Mouse (Mus musculus) kidney, postnatal 14 days (tissue): ENCODE results near the gene Cfap57.
"Not testable (repeated sequence)": the region's sequence is repeated elsewhere in the genome, so short reads cannot be mapped to it uniquely, and the experiment has no call there.

ENCODE experiments used
- DNase-seq: peaks from one replicate; pipeline ENCODE4 v3.0.0; 2022; ENCODE audit warnings: mixed read lengths

The Cfap57 gene

DNA sequence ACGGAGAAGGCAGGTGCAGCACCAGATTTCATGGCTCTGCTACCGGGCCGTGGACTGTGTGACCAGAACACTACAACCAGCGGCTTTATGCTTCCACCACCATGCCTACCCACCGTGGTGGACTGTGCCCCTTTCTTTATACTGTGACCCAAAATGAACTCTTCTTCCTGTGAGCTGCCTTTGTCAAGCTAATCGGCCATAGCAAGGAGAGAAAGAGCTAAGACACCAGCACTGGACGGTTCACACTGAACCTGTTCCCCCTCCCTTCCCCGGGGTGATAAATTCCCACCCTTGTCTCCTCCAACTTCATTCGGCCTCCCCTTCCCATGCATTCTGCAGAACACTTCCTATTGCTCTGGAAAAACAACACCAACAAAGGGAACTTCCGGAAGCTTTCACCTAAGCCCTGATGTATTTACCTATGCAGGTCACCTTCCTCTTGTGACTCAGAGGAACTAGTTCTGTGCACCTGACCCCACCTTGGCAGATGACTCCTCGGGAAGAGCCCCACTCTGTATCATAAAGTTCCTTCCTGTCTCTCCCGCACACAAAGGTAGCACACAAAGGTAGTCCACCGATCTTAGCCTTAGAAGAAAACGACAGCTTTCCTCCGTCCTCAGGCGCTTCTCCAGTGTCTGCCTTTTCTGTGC is 103.0 kb downstream of the Cfap57 start:
- no peak for DNase-seq

DNA sequence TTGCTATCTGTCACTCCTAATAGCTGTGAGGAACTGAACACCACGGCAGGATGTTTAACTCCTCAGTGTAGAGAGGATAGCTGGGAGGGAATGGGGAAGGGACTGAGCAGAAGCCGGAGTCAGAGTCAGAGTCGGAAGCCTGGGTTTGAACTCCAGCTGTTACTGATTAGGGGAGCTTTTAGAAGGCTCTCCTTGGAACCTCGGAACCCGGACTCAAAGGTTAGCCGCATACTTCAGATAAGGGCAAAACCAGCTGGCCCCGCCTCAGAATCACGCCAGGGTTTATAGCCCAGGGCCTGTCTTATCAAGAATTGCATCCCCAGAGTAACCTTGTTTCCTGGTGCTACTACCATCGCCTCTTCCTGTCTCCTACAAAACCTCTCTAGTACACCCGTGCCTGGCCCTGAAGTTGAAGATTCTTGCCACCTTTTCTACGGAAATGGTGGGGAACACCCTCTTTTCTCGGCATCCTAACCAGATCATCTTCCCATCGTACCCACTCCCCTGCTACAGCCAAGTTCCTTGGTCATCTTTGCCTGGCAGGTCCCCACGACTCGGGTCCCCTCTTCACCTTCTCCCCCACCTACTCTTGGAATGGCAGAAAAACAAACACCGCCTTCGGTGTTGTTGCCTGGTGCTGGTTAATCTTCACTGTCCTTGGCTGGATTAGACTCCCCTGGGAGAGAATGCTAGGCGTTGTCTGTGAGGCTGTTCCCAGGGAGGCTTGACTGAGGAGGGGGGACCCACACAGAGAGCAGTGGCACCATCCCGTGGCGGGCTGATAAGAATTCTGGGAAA is 103.7 kb downstream of the Cfap57 start:
- peak; percentile 60 for DNase-seq

DNA sequence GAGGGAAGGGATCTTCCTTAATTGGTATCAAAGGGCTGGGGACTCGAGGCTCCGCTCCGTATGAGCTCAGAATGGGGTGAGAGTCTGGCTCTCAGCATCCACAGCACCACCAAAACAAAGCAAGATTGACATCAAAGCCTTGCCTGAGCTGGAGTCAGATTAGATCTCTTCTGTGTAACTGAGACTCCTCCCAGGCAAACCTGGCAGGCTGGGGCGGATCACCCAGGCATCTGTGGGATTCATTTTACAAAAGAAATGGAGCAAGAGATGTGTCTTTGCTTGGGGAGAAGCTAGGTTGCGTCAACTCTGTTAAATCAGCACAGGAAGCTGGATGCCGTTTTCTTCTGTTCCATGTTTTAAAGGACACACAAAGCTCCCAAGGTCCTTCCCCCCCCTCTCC is 111.5 kb downstream of the Cfap57 start:
- DNase-seq, result no peak

DNA sequence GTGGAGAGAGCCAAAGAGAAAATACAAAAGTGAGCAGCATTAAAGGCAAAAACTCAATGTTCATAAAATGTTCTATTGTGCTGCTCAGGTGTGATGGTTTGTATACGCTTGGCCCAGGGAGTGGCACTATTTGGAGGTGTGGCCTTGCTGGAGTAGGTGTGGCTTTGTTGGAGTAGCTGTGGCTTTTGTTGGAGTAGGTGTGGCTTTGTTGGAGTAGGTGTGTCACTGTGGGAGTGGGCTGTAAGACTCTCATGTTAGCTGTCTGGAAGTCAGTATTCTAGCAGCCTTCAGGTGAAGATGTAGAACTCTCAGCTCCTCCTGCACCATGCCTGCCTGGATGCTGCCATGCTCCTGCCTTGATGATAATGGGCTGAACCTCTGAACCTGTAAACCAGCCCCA is 113.4 kb downstream of the Cfap57 start:
- DNase-seq, result not testable (repeated sequence)

DNA sequence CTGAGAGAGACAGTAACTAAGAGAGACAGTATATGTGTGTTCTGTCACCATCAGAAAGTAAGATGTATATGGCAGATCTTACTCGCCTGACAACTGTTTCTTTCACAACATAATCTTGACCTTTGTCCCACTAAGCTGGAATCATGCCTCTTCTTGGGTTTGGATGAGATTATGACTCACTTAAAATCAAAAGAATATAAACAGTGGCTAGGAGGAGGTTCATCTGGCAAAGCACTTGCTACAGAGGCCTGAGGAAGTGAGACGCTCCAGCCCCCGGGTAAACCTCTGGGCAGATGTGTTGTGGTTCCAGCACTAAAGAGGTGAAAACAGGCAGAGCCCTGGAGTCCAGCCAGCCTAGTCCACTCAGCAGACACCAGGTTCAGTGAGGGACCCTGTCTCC is 115.0 kb downstream of the Cfap57 start:
- DNase-seq, result no peak
